Mouse (Mus musculus) granulocyte monocyte progenitor cell, adult 5-6 weeks (primary cell): ENCODE measurements around the gene Gm20696. TPM values are rescaled to one million over a fixed set of nuclear protein-coding genes. Genes with fewer than 3 reads are reported as not detected.

Experiments used
- ATAC-seq: replicated peaks from 2 replicates; pipeline ENCODE4 v1.8.0; 2016; ENCODE audit warnings: mild to moderate bottlenecking, moderate TSS enrichment, inconsistent platforms; ENCODE audit not compliant: poor library complexity, severe bottlenecking
- total RNA-seq, 2 experiments: library from RNA; stranded (forward) in 1 of 2; stranded (reverse) in 1 of 2; fragments of 200-712, 200-1000 nt in 1 of 2; fragments of >200 nt in 1 of 2; fragmentation: Nextera tagmentation in 1 of 2; gene quantifications; 2 replicates each; pipeline ENCODE4 v1.2.3; 2014 to 2017

Gene Gm20696
- total RNA-seq, 2 experiments from 2014 or later: 5.2 to 28.1 TPM

DNA sequence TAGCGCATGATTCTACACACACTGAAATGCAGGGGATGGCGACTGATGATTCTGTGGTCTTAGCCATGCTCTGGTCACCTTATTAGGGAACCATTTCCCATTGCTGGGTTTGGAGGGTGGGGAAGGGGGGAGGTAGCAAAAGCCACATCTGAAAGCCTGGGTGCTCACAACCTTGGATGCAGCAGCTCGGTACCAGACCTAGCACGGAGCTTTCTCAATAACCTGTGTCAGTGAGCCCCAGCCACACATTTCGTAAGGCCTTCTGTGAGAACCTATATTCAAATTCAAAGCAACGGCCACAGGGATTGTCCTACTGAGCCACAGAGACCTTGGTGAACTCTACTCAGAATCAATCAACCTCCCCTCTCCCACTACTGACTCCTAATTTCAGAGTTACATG lies 254.0 kb downstream of the Gm20696 start:
- ATAC-seq: peak; percentile 89

DNA sequence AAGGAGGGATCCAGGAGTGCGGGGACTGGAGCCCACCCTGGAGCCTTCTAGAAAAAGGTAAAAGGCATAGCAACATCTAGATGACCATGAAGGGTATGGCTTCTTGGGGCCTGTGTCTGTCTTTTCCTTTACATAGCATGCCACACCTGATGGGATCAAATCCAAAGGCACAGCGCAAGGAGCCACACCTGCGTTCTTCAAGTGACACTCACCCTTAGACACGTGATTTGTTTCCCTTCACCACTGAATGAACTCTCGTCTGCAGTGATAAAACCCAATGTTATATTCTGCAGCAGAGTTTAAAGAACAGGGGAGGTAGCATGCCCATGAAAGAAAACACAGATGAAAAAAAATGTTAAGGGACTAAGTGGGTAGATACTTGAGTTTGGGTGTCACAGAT lies 257.0 kb downstream of the Gm20696 start:
- no peak for ATAC-seq

DNA sequence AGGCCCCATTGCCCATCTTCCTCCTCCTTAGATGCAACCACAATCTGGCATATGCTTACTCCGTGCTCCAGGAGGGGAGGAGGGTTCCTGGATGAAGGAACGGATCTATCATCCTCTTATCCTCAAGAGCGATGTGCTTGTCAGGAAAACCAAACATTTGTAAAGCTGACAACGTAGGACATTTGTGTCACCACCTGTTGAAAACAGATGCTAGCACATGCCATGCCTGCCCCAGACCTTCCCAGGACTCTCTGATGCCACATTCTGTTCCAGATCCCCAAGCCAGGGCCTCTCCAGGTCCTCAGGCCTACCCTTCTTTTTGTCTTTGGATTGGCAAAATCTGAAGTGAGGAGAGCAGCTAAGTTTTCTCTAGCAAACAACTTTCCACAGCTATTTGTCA lies 257.7 kb downstream of the Gm20696 start:
- no peak for ATAC-seq

DNA sequence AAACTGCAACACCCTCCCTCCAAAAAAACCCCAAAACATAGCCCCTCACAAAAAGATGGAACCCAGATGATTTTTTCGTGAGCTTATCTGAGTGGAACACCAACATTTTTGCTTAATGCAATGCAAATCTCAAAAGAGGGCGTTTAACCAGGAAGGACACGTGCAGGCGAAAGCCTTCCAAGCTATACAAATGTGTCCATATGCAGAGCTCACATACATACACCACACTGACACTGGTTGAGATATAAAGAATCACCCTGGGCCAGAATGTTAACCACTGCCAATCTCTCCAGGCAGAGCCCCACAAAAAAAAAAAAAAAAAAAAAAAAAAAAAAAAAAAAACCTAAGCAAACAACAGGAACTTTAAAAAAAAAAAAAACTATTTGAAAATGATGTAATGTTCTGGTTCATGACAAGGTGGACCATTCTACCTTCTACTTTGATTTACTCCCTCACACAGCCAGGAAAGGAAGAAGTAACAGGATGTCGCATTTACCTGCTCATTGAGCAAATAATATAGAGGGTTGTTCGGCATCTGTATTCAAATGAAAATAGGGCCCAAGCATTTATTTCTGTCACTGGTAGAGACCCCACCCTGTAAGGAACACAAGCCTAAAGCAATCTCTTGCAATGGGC lies 262.7 kb downstream of the Gm20696 start:
- ATAC-seq: no peak

DNA sequence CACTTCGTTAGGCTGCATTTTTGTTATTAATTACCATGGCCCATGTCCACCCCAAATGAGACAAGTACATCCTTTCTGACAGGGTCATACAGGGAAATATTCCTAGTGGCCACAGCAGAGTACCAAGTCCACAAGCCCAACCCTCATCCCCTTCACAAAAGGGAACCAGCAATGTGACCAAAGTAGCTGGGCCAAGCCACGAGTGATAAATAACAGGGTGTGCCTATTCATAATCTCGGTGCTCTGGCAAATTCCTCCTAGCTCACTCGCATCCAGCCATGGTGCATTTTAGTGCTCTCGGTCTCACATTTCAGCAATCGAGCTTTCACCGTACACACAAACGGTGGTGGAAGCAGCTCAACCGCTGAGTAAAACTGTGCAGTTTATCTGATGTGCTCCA lies 263.7 kb downstream of the Gm20696 start:
- ATAC-seq: 0 out of 2 replicates have a peak, but pooled peaks have one; percentile 17

DNA sequence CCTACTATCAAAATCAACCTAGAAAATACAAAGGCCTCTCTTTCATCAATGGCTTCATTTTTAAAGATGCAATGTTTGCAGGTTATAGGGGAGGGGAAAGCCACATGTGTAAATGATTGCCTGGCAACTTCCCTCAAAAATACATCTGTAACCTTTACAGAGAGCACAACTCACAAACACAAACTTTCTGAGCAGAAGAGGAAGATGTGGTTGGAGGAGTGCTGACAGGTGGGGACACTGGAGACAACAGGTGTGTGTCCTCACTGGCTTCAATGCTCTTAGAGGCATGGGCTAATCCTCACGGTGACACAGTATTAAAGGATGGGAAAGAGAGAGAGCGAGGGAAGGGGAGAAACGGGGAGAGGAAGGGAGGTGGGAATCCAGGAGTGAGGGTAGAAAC lies 264.2 kb downstream of the Gm20696 start:
- ATAC-seq: no peak

DNA sequence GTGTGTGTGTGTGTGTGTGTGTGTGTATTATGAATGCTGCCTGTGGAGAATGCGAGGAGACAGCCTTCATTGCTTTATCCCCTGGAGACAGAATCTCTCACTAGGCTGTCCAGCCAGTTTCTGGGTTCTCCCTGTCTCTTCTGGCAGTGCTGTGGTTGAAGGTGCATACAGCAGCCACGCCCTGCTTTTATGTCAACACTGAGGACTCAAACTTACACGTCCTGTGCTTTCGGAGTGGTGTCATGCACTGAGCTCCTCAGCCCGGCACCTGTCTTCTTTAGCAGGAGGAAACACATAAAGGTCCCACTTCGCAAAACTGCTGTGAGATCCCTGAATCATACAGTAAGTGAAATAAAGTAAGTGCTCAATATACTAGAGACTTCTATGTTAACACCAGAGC lies 264.8 kb downstream of the Gm20696 start:
- no peak for ATAC-seq

DNA sequence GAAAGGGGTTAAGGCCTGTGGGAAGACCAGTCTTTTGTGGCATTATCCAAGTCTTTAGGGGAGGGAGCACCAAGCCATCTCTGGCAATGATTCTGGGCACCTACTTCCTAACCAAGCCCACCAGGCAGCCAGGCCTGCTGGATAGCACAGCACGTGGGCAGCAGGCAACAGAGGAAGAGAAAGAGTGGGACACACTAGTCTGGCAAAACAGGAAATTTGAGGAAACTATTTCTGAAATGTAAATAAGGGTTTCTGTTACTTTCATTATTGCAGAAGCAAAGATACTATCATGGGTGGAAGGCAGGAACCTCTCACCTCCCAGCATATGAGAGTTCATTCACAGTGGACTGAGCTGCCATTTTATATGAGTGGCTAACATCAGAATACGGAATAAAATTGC lies 265.4 kb downstream of the Gm20696 start:
- ATAC-seq: peak; percentile 81

DNA sequence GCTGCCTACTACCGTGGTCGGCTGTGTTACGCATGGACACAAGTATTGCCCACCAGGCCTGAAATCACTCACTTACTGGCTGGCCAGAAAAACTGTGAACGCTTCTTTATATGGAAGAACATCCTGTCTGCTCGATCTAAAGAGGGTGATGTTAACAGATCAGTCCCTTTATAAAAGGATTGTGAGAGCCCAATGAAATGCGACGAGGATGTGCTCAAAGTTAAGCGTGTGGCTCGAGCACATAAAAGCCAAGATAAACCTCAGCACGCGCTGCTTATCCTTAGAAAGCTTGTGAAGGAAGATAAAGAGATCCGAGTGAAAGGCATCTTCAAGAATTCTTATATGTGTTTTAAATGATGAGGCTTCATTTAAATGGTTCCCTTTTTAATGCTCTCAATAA lies 270.9 kb downstream of the Gm20696 start:
- no peak for ATAC-seq

DNA sequence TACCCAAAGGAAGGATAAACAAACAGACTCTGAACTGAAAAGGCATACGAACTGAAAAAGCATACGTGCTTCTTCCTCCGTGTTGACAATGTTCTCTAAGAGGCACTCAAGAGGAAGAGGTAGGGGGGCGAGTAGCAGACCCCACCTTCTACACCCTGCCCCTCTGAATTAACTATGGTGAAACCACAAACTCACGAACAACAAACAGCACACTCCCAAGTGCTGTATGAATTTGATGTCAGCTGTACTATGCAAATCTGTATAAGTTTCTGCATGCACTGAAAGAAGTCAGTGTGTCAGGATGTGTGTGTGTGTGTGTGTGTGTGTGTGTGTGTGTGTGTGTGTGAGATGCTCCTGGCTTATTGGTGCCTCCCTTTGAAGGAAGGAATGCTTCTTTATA lies 271.8 kb downstream of the Gm20696 start:
- no peak for ATAC-seq

DNA sequence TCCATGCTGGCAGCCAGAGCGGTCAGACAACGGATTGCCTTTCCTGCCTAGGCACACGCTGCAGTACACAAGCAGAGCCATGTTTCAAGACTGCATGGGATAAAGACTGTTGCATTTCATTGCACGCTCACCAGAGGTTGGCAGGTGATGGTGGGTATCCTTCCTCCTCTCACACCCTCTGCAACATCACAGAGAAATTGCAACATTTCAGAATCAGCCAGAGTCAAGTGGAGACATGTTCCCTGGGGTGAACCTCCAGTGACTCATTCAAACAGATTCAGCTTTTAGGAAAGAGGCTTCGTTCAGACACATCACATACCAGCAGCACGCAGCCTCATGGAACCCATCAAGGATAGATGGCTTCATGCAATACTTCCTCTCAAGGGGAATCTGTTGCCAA lies 274.1 kb downstream of the Gm20696 start:
- ATAC-seq: peak; percentile 60

DNA sequence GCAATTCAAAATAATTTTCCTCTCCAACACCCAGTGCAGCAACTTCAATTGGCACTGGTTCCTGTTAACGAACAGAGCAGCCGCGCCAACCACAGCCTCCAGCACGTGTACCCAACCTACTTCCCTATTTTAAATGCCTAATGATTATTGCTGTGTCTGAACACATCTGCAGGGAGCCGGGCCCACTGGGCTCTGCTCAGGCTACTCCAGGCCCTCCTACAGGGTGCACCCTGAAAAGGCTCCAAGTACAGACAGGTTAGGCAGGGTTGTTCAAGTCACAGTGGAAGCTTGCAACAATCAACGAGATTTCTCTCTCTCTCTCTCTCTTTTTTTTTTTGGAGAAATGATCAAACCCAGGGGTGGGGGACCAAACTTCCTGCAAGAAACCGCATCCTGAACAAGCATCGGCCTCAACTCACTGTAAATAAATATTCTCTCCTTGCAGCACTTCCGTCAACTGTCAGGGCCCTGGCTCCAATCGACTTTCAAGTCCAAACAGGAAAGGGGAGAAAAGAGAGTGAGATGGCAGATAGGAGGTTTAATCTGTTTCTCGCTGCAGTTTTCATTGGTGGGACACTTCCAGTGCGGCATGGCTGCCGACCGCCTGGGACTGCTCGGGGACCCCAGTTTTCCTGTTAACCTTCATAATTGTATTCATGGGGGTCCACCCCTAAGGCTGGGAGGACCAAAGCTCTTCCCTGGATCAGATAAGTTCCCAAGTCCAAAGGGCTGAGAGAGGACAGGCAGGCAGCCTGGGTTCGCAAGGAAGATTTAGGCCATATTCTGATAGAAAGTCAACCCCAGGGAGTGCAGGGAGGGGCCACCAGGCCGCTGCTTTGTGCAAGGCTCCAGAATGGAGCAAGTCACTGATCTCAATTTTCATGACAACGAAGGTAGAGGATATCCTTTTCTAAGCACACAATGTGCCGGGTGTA lies 277.6 kb downstream of the Gm20696 start:
- ATAC-seq: peak; percentile 75

DNA sequence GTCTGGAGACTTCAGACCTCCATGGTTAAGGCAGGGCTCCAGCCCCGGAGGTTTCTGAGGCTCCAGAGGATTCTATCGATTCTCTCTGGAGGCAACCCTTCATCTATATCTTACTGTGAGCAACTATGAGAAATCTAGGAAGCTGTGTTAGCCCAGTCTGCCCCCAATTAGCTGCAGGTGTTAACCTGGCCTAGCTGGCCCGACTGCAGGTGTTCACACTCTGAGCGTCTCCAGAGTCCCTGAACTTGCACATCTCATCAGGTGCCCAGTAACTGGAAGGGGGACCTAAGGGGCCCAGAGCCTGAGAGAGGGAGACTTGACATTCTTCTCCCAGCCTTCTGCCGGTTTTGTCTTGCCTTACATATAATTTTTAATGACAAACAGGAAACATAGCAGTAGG lies 278.6 kb downstream of the Gm20696 start:
- no peak for ATAC-seq

DNA sequence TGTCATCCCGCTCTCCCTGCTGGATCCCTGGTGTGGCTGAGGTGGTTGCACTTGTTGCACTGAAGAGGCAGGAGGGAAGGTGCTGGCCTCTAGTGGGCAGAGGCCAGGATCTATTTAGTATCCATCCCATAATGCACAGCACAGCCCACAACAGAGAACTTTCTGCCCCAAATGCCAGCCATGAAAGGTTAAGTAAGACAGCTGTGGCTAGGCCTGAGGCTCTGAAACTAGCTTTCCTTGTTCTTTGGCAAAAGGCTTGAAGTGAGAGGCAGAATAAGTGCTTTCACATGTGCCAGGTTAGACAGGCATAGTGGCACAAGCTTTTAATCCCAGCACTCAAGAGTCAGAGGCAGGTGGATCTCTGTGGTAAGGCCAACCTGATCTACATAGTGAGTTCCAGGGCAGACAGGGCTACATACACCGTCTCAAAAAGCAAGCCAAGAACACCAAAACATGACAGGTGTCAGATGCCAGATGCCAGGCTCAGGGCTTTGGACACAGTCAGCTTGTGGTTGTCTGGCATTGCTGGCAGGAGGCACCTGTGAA lies 281.5 kb downstream of the Gm20696 start:
- ATAC-seq: 0 out of 2 replicates have a peak, but pooled peaks have one; percentile 6

DNA sequence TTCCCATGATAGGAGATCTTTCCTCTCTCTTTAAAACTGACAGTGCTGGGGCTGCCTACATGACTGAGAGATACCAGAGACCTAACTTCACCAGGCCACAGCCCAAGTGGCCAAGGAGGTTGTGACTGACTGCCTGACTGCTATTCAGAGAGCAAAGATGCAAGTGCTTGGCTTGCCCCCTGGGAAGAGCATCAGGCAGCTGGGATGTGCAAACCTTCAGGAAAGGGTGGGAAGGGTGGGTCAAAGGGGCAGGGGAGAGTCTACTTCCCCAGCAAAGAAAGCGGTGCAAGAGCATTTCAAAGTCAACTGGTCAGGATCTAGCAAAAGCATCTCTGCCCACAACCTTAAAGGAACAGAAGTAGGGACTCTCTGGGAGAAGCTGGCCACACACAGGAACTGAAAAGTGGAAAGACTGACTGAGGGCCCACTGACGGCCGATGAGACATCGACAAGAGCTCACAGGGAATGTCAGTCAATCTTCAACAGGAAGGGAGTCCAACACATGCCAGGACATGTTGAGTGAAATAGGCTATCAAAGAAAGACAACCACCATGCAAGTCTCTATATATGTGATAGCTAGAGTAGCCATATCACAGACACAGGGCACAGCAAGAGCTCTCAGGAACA lies 282.6 kb downstream of the Gm20696 start:
- no peak for ATAC-seq

DNA sequence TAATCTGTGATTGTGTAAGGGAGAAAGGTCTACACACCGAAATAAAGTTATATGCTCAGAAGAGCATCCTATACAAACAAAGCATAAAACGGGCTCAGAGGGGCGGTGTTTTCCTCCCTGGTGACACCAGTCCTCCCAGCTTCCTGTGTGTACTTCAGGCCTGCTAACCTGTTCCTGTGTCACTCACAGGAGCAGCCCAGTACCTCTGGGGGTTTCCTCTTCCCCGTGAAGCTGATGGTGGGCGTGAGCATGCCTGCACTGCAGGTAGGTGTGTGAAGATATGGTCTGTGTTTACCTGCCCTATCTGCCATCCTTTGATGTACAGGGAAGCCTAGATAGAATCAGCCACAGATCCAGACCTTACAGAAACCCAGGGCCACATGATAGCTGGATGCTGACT lies 286.5 kb downstream of the Gm20696 start:
- ATAC-seq: no peak

DNA sequence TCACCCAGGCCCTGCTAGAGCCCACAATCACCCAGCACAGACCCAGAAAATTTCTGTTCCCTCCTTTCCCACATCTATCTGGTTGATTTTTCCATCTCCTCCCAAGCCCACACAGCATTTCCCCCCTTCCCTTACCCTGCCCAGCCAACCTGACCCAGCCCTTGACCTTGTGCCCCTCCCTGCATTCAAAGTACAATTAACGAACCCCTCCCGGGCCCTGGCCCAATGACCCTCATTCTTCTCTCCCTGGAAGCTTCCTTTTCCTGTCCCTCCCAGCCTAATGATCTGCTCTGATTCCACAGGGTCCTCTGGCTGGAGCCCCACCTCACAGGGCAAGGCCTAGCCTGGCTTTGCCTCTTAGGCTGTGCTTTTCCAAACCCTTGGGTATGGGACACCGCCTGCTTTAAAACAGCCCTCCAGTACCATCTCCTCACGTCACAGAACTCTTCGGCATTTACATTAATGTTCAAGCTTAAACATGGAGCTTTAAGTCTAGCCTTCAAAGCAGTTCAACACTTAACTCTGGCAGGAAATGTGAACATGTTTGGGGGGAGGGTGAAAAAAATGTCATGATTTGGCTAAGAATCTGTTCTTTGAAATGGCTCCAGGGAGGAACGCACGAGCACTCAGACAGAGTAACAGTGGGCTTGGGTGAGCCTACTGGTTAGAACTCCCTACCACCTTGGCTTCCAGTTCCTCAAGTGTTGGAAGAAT lies 287.4 kb downstream of the Gm20696 start:
- ATAC-seq: no peak

DNA sequence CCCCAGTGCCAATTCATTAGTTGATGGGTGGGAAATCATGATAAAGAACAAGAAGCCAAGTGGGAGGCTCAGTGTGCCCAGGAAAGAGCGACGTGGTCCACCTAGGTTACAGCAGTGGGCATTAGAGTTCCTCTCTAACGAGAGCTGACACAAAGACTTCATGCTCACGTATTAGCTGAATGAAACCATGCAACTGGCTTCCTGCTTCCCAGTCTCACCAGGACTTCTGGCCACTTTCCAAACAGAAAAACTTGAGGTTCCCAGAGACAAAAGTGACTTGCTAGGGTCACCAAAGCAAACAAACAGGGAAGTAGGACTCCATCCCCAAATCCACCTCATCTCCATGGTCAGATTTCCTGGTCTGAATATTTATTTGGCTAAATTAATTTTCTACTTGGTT lies 288.9 kb downstream of the Gm20696 start:
- ATAC-seq: no peak

DNA sequence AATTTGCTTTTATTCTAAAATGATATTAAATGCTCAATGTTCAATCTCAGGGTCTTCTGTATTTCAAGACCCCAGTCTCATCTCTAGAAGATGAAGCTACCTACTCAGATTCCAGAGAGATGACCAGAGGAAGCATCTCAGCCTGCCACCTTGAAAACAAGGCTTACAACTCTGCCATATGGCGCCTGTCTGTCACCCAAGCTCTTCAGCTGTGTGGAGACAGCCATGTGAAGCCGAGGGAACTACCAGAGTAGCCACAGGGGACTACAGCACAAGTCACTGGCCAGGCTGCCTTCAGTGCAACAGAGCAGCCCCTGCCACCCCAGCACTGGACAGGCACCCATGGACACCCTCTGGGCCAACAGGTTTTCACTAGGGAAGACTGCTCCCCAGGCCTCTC lies 289.5 kb downstream of the Gm20696 start:
- no peak for ATAC-seq

DNA sequence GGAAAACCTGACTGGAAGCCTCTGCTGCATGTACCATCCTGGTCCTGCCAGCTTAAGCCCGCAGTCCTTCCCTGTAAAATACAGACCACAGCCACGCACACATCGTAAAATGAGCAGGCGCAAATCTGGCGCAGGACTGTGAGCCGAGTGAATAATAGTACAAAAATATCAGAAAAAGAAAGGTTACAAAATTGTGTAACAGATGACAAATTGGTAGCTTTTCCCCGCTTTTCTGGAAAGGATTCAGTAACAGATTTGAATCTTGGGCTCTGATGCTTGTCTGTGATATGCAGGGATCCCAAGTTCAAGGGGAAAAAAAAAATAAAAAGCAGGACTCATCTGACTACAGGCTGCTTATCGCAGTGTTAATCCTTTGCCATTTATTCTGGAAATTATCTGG lies 289.9 kb downstream of the Gm20696 start:
- peak; percentile 15; the same call in 1 of the 2 replicates for ATAC-seq
